ENCODE assay signal across 9 mouse cellular contexts in the genomic region with DNA sequence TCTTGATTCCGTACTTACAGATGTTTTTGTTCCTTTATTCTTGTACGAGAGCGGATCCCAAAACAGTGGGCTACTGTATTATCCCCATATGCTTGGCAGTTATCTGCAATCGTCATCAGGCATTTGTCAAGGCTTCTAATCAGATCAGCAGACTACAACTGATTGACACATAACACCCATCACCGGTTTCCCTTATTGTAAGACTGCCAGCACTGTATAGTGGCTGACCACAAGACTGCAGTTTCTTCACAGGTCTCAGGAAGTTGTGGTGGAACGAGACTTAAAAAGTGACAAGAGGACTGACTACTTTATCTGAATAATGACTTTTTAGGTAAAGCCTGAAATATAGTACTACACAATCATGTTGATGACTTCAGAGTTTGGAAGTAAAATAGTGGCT. TPM values are rescaled to one million over a fixed set of nuclear protein-coding genes. Genes with fewer than 3 reads are reported as not detected.
DNase-seq lines count a peak whose midpoint lies in the region; ATAC-seq and TF ChIP-seq lines count a peak whose summit lies in the region.
"Had no signal": no experiment of that assay in that cellular context is flagged by ENCODE, and none has a peak within 500 bp of the region (broad histone marks: within the 10 kb centered on the region; RNA-seq: fewer than 3 reads in every experiment).

No protein-coding gene starts in this region.

- H3K27ac ChIP-seq in forebrain, embryonic 11.5 days (ENCODE audit: low read depth, low read length) = no peak overlapping the region
- peak overlapping the region; percentile 77; the same call in 1 of the 2 replicates for H3K27ac ChIP-seq in liver, embryonic 14.5 days
- no peak overlapping the region for H3K27ac ChIP-seq in stomach, embryonic 15.5 days

- 71% methylated on average over 6 of the region's 6 CpGs for whole genome bisulfite sequencing in forebrain, embryonic 11.5 days
- 11% methylated on average over 6 of the region's 6 CpGs for WGBS in liver, embryonic 14.5 days (ENCODE audit: insufficient replicate concordance)
- WGBS in stomach, embryonic 15.5 days = 54% methylated on average over 6 of the region's 6 CpGs

- peaks cover 3% of the 10 kb centered on the region; the same call in 1 of the 2 replicates for H3K4me1 ChIP-seq in forebrain, embryonic 11.5 days (replicated peaks; ENCODE audit: control insufficient read depth, insufficient read depth, low read length)
- peaks cover 13 to 22% of the 10 kb centered on the region in 2 experiments for H3K4me1 ChIP-seq in liver, embryonic 14.5 days (replicated peaks; ENCODE audit: control insufficient read depth in 2 of 2, insufficient read depth in 2 of 2, low read length in 1 of 2)
- H3K4me1 ChIP-seq in stomach, embryonic 15.5 days = peaks cover 11% of the 10 kb centered on the region

- no peak overlapping the region; the same call in 1 of the 2 replicates for H3K9ac ChIP-seq in forebrain, embryonic 11.5 days (ENCODE audit: low read length)
- peak overlapping the region; percentile 95; the same call in 1 of the 2 replicates for H3K9ac ChIP-seq in liver, embryonic 14.5 days (replicated peaks)
- H3K9ac ChIP-seq in stomach, embryonic 15.5 days = no peak overlapping the region

- no peaks in the 10 kb centered on the region for H3K27me3 ChIP-seq in forebrain, embryonic 11.5 days (ENCODE audit: control insufficient read depth, insufficient read depth, low read length)
- H3K27me3 ChIP-seq in liver, embryonic 14.5 days (ENCODE audit: control insufficient read depth, insufficient read depth, low read length) = no peaks in the 10 kb centered on the region
- H3K27me3 ChIP-seq in stomach, embryonic 15.5 days (replicated peaks) = no peaks in the 10 kb centered on the region

- peak; percentile 34 for DNase-seq in cerebellum, adult 9-10 months
- no peak for DNase-seq in cerebellum, adult 11 months
- peak; percentile 88 for DNase-seq in CD4-positive helper T cell, adult 2 months (ENCODE audit: low read depth, low spot score)
- no peak for DNase-seq in forebrain, embryonic 11.5 days (ENCODE audit: low spot score)
- DNase-seq in liver, embryonic 14.5 days (ENCODE audit: low read depth in 3 of 3, low spot score in 3 of 3) = peak in 1 of 3 experiments; percentile 44
- DNase-seq in left cerebral cortex, postnatal 4 days = no peak
- no peak for DNase-seq in kidney, adult 9 months

- no peak for ATAC-seq in forebrain, embryonic 11.5 days (replicated peaks; ENCODE audit: low FRiP score)
- no peak for ATAC-seq in liver, embryonic 14.5 days (ENCODE audit: insufficient read depth)
- no peak for ATAC-seq in stomach, embryonic 15.5 days (ENCODE audit: insufficient read depth, low FRiP score, low read depth)

- no peak overlapping the region for H3K4me3 ChIP-seq in forebrain, embryonic 11.5 days (ENCODE audit: low read depth, low read length)
- peak overlapping the region; percentile 77 to 98 for H3K4me3 ChIP-seq in liver, embryonic 14.5 days (ENCODE audit: insufficient read depth in 1 of 2, low read depth in 2 of 2, low read length in 2 of 2)
- peak overlapping the region; percentile 80; the same call in 1 of the 2 replicates for H3K4me3 ChIP-seq in stomach, embryonic 15.5 days (replicated peaks)

- H3K4me2 ChIP-seq in forebrain, embryonic 11.5 days (ENCODE audit: low read depth, low read length, severe bottlenecking) = peak overlapping the region; percentile 86
- H3K4me2 ChIP-seq in liver, embryonic 14.5 days (ENCODE audit: low read depth) = peak overlapping the region; percentile 86
- H3K4me2 ChIP-seq in stomach, embryonic 15.5 days = peak overlapping the region; percentile 72

- TF ChIP-seq CTCF in liver, embryonic 14.5 days (IDR thresholded peaks at IDR 0.05; ENCODE audit: low read depth) = 0 out of 2 replicates have a peak, but pooled peaks have one; percentile 3

- H3K9me3 ChIP-seq in forebrain, embryonic 11.5 days (ENCODE audit: control insufficient read depth, low read length) = no peaks in the 10 kb centered on the region
- no peaks in the 10 kb centered on the region for H3K9me3 ChIP-seq in liver, embryonic 14.5 days (ENCODE audit: control insufficient read depth, low read length)
- H3K9me3 ChIP-seq in stomach, embryonic 15.5 days = no peaks in the 10 kb centered on the region

- no peaks in the 10 kb centered on the region for H3K36me3 ChIP-seq in forebrain, embryonic 11.5 days (ENCODE audit: control insufficient read depth, insufficient read depth, low read length)
- H3K36me3 ChIP-seq in liver, embryonic 14.5 days (replicated peaks; ENCODE audit: control insufficient read depth, insufficient read depth, low read depth) = peaks cover 7% of the 10 kb centered on the region
- H3K36me3 ChIP-seq in stomach, embryonic 15.5 days = peaks cover 3% of the 10 kb centered on the region; the same call in 1 of the 2 replicates

- no peak for TF ChIP-seq EP300 in liver, embryonic 14.5 days (IDR thresholded peaks at IDR 0.05; ENCODE audit: low read depth)

- intact Hi-C loops in left cerebral cortex, postnatal 4 days (cut with DNase I) = no loop called here

RNA-seq across cellular contexts. Expression of gene Tmem251, which starts 1.3 kb away (rescaled TPM):
- 12.7 and 14.0 TPM in 2 replicates for polyA plus RNA-seq in forebrain, embryonic 11.5 days (2014; fragmentation: Nextera tagmentation; extraction: Ambion mirVana)
- 2.0 TPM in 2 replicates for polyA plus RNA-seq in liver, embryonic 14.5 days (2012; rRNA removed)
- polyA plus RNA-seq in liver, embryonic 14.5 days (2014; fragmentation: Nextera tagmentation; extraction: Ambion mirVana) = 6.6 and 6.7 TPM in 2 replicates
- polyA plus RNA-seq in stomach, embryonic 15.5 days (2015; fragmentation: Nextera tagmentation; extraction: Ambion mirVana) = 12.2 and 12.9 TPM in 2 replicates
- total RNA-seq in left cerebral cortex, postnatal 4 days (2021) = 1 to 10 TPM; 5.3 to 6.0 TPM

RNA-seq across cellular contexts. Expression of gene Moap1, which starts 1.4 kb away (rescaled TPM):
- 31.9 and 34.4 TPM in 2 replicates for polyA plus RNA-seq in forebrain, embryonic 11.5 days (2014; fragmentation: Nextera tagmentation; extraction: Ambion mirVana)
- 1.1 and 1.8 TPM in 2 replicates for polyA plus RNA-seq in liver, embryonic 14.5 days (2012; rRNA removed)
- polyA plus RNA-seq in liver, embryonic 14.5 days (2014; fragmentation: Nextera tagmentation; extraction: Ambion mirVana) = 5.6 and 6.7 TPM in 2 replicates
- 20.7 and 25.0 TPM in 2 replicates for polyA plus RNA-seq in stomach, embryonic 15.5 days (2015; fragmentation: Nextera tagmentation; extraction: Ambion mirVana)
- total RNA-seq in left cerebral cortex, postnatal 4 days (2021) = 10 to 100 TPM; 28.3 to 30.3 TPM

RNA-seq across cellular contexts. Expression of gene Gm28051, which starts 12.7 kb away (rescaled TPM):
- polyA plus RNA-seq in forebrain, embryonic 11.5 days (2014; fragmentation: Nextera tagmentation; extraction: Ambion mirVana) = not detected in 2 replicates
- not detected in 2 replicates for polyA plus RNA-seq in liver, embryonic 14.5 days (2012; rRNA removed)
- not detected in 2 replicates for polyA plus RNA-seq in liver, embryonic 14.5 days (2014; fragmentation: Nextera tagmentation; extraction: Ambion mirVana)
- not detected in 2 replicates for polyA plus RNA-seq in stomach, embryonic 15.5 days (2015; fragmentation: Nextera tagmentation; extraction: Ambion mirVana)
- total RNA-seq in left cerebral cortex, postnatal 4 days (2021) = not detected
- polyA plus RNA-seq: neural tube, embryonic 11.5 days had no signal

RNA-seq across cellular contexts. Expression of gene Gon7, which starts 12.8 kb away (rescaled TPM):
- polyA plus RNA-seq in forebrain, embryonic 11.5 days (2014; fragmentation: Nextera tagmentation; extraction: Ambion mirVana) = 45.9 and 46.0 TPM in 2 replicates
- 4.0 and 6.9 TPM in 2 replicates for polyA plus RNA-seq in liver, embryonic 14.5 days (2012; rRNA removed)
- polyA plus RNA-seq in liver, embryonic 14.5 days (2014; fragmentation: Nextera tagmentation; extraction: Ambion mirVana) = 9.3 and 10.8 TPM in 2 replicates
- 28.7 and 29.2 TPM in 2 replicates for polyA plus RNA-seq in stomach, embryonic 15.5 days (2015; fragmentation: Nextera tagmentation; extraction: Ambion mirVana)
- 10 to 100 TPM; 20.4 to 21.5 TPM for total RNA-seq in left cerebral cortex, postnatal 4 days (2021)

RNA-seq across cellular contexts. Expression of gene Ubr7, which starts 12.9 kb away (rescaled TPM):
- polyA plus RNA-seq in forebrain, embryonic 11.5 days (2014; fragmentation: Nextera tagmentation; extraction: Ambion mirVana) = 70.6 and 79.2 TPM in 2 replicates
- 11.4 and 16.1 TPM in 2 replicates for polyA plus RNA-seq in liver, embryonic 14.5 days (2012; rRNA removed)
- polyA plus RNA-seq in liver, embryonic 14.5 days (2014; fragmentation: Nextera tagmentation; extraction: Ambion mirVana) = 25.3 and 25.7 TPM in 2 replicates
- polyA plus RNA-seq in stomach, embryonic 15.5 days (2015; fragmentation: Nextera tagmentation; extraction: Ambion mirVana) = 34.2 and 37.2 TPM in 2 replicates
- 10 to 100 TPM; 30.9 to 31.3 TPM for total RNA-seq in left cerebral cortex, postnatal 4 days (2021)

Comparison
In these comparisons a context has a peak if more than half of its experiments do, and no peak if none do; other contexts are left out.
1. DNase-seq: peak in cerebellum, adult 9-10 months (single experiment) and CD4-positive helper T cell, adult 2 months (single experiment); none in cerebellum, adult 11 months (single experiment), forebrain, embryonic 11.5 days (single experiment), left cerebral cortex, postnatal 4 days (single experiment) and kidney, adult 9 months (single experiment).
2. Peak in every context shown above with its lines, with median percentiles within 50 percentile points of each other: H3K4me2 ChIP-seq.